Mouse (Mus musculus): Measurements from ENCODE around the gene Clspn. TPM values are rescaled to one million over a fixed set of nuclear protein-coding genes. Genes with fewer than 3 reads are reported as not detected.

Clspn gene
- total and polyA plus RNA-seq, 3 experiments: 42.0 to 618 (median 64.0) TPM

DNA sequence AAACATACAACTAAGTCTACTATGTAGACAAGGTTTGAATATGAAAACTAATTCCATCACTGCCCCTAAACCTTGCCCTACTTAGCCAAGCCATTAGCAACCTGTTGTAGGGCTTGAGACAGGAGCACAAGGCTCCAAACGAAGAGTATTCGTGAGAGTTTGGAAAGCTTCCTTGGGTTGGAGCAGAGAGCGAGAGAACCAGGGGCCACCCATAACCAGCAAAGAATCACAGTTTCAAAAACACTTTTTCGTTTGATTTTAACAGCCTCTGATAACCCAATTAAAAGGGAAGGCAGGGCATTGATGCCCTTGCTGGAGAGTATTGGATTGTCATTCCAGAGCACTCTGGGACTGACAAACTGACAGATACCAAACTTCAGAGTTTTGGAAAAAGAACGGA, 24.4 kb upstream of the Clspn start:
- H3K9ac ChIP-seq (ENCODE audit: control insufficient read depth, low read depth, low read length, poor library complexity, severe bottlenecking): peak overlapping the region; percentile 76; the same call in 1 of the 2 replicates
- H3K36me3 ChIP-seq (ENCODE audit: control insufficient read depth in 1 of 2, insufficient read depth in 2 of 2, low read length in 2 of 2): peaks cover 0 to 6% of the 10 kb centered on the region in 2 experiments; a peak in 2 of 4 replicates

DNA sequence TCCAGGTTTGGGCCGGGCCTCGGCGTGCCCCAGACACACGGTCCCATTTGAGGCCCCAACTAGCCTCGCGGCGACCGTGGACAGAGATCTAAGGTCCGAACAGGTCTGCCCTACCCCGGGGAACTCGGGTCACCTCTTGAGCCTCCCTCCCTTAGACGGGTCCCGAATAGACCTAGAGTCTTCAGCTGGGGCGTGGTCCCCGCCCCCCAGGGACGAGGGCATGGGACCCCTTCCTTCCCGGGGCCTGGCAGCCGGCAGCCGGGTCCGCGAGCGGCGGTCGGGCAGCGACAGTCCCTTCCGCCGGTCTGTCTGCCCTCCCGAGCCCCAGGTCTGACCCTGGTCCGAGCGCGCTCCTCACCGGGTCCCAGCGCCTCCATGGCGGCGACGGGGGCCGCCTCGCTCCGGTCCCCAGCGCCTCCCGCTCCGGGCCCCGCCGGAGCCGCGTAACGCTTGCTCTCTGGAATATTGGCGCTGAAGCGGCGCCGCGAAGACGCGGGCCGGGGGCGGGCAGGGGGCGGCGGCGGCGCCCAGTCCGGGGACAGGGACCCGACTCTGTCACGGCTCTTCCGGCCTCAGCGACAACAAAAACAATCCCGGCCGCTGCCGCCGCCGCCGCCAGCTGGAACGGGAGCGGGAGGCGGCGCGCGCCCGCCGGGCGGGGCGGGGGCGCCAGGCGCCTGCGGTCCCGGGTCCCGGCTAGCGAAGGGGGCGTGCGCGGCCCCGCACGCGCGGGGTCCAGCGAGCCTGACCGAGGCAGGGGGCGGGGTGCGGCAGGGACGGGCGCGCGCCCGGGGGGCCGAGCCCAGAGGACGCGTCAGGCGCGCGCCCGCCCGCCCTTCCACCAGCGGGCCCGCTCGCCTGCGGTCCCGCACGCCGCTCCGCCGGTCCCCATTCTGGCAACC, 23.7 kb upstream of the Clspn start, which contains the start of gene Ago4:
TSS of gene Ago4 (minus strand) at position 646 of the 902 bp plus-strand sequence.
- peak; percentile 37 for DNase-seq (ENCODE audit: low read depth, low spot score)
- Histone ChIP-seq H3K79me2 (ENCODE audit: control insufficient read depth, insufficient read depth, low read length, poor library complexity) (no peaks in the 10 kb centered on the region; the same call in 1 of the 2 replicates), H3K4me1 (ENCODE audit: control insufficient read depth in 1 of 2, insufficient read depth in 2 of 2, low read length in 2 of 2) (peaks cover 2 to 9% of the 10 kb centered on the region in 2 experiments; a peak in 2 of 4 replicates), H3K27me3 (ENCODE audit: control insufficient read depth in 1 of 2, insufficient read depth in 2 of 2, low read length in 2 of 2) (peaks cover 2 to 5% of the 10 kb centered on the region in 2 experiments), H3K27ac (ENCODE audit: control insufficient read depth, low read depth, low read length) (no peak within 1 kb of the TSS), H3K9ac (ENCODE audit: control insufficient read depth, low read depth, low read length, poor library complexity, severe bottlenecking) (peak within 1 kb of the TSS; percentile 76), H3K9me3 (replicated peaks; ENCODE audit: insufficient read depth, low read length) (no peaks in the 10 kb centered on the region), H3K36me3 (ENCODE audit: control insufficient read depth in 1 of 2, insufficient read depth in 2 of 2, low read length in 2 of 2) (peaks cover 0 to 6% of the 10 kb centered on the region in 2 experiments; a peak in 2 of 4 replicates), H3K4me3 (ENCODE audit: control insufficient read depth in 1 of 2, insufficient read depth in 1 of 2, low read depth in 2 of 2, low read length in 2 of 2) (peak within 1 kb of the TSS; percentile 68 to 75)
- TF ChIP-seq POLR2AphosphoS2 (IDR thresholded peaks at IDR 0.05; ENCODE audit: low read length): no peak
- no peak for TF ChIP-seq USF2 (IDR thresholded peaks at IDR 0.05; ENCODE audit: borderline replicate concordance in 1 of 2, insufficient read depth in 1 of 2, low read depth in 1 of 2, low read length in 2 of 2)
- 0 out of 2 replicates have a peak, but pooled peaks have one; percentile 21 for TF ChIP-seq MAZ (IDR thresholded peaks at IDR 0.05; ENCODE audit: low read depth, low read length)
- no peak for TF ChIP-seq TBP (IDR thresholded peaks at IDR 0.05; ENCODE audit: low read depth, low read length)
- no peak for TF ChIP-seq MXI1 (IDR thresholded peaks at IDR 0.05; ENCODE audit: low read depth, low read length)
- TF ChIP-seq SIN3A (IDR thresholded peaks at IDR 0.05; ENCODE audit: low read length): no peak
- no peak for TF ChIP-seq ZNF384 (IDR thresholded peaks at IDR 0.05; ENCODE audit: low read depth, low read length)
- TF ChIP-seq MAFK (IDR thresholded peaks at IDR 0.05; ENCODE audit: borderline replicate concordance, low read depth, low read length): no peak
- TF ChIP-seq UBTF (IDR thresholded peaks at IDR 0.05; ENCODE audit: borderline replicate concordance, insufficient read depth, low read depth, low read length): peak; percentile 87; the same call in 1 of the 2 replicates

More for the DNA sequence above, 24.4 kb upstream of the Clspn start:
- H3K27me3 ChIP-seq (ENCODE audit: control insufficient read depth in 1 of 2, insufficient read depth in 2 of 2, low read length in 2 of 2): peaks cover 2 to 5% of the 10 kb centered on the region in 2 experiments
- H3K27ac ChIP-seq (ENCODE audit: control insufficient read depth, low read depth, low read length): no peak overlapping the region
- no peak for DNase-seq (ENCODE audit: low read depth, low spot score)
- no peaks in the 10 kb centered on the region for H3K9me3 ChIP-seq (replicated peaks; ENCODE audit: insufficient read depth, low read length)
- no peak for TF ChIP-seq KAT2A (conservative IDR thresholded peaks at IDR 0.05; ENCODE audit: low read depth, low read length)
- no peak for TF ChIP-seq BHLHE40 (IDR thresholded peaks at IDR 0.05; ENCODE audit: borderline replicate concordance, low read depth, low read length)
- no peak for TF ChIP-seq MXI1 (IDR thresholded peaks at IDR 0.05; ENCODE audit: low read depth, low read length)
- TF ChIP-seq RAD21 (IDR thresholded peaks at IDR 0.05; ENCODE audit: low read depth, low read length): no peak
- TF ChIP-seq MAFK (IDR thresholded peaks at IDR 0.05; ENCODE audit: borderline replicate concordance, low read depth, low read length): no peak
- TF ChIP-seq POLR2AphosphoS5 (IDR thresholded peaks at IDR 0.05; ENCODE audit: borderline replicate concordance, low read depth, low read length): no peak
- no peak for TF ChIP-seq JUND (IDR thresholded peaks at IDR 0.05; ENCODE audit: low read depth, low read length)
- TF ChIP-seq CHD1 (IDR thresholded peaks at IDR 0.05; ENCODE audit: low read depth, low read length): no peak
- no peak for TF ChIP-seq E2F4 (IDR thresholded peaks at IDR 0.05; ENCODE audit: borderline replicate concordance, low read depth, low read length)
- H3K4me1 ChIP-seq (ENCODE audit: control insufficient read depth in 1 of 2, insufficient read depth in 2 of 2, low read length in 2 of 2): peaks cover 2 to 4% of the 10 kb centered on the region in 2 experiments; a peak in 2 of 4 replicates
- no peaks in the 10 kb centered on the region; the same call in 1 of the 2 replicates for H3K79me2 ChIP-seq (ENCODE audit: control insufficient read depth, insufficient read depth, low read length, poor library complexity)
- peak overlapping the region; percentile 68 to 75; a peak in 3 of 4 replicates for H3K4me3 ChIP-seq (ENCODE audit: control insufficient read depth in 1 of 2, insufficient read depth in 1 of 2, low read depth in 2 of 2, low read length in 2 of 2)

Measured in MEL (cell line).